Mouse (Mus musculus) CD4-positive helper T cell, adult 2 months (primary cell): ENCODE measurements around the gene Gm17655.
A peak's percentile ranks its signal among the peaks of the same experiment; 100 is the strongest.
"Not testable (repeated sequence)": the region's sequence is repeated elsewhere in the genome, so short reads cannot be mapped to it uniquely, and the experiment has no call there.

ENCODE experiments used
- DNase-seq: peaks from one replicate; pipeline ENCODE4 v3.0.0-alpha.2; 2012; ENCODE audit warnings: low read depth, missing footprints, low spot score

The Gm17655 gene

GRCm38 (mm10) chr5:110072413-110072812, at the start of gene Gm17655:
Gene Gm17655, minus strand, starts transcription at chr5:110072513.
- DNase-seq: not testable (repeated sequence)

- DNase-seq: peak; percentile 84
Measured at GRCm38 (mm10) chr5:110109991-110110441, 37.7 kb upstream of the Gm17655 start, which contains the start of gene Zfp605. Gene Zfp605, plus strand, starts transcription at chr5:110110092.

GRCm38 (mm10) chr5:110108305-110108628, 36.0 kb upstream of the Gm17655 start:
- DNase-seq: no peak

- peak; percentile 97 for DNase-seq
Measured at GRCm38 (mm10) chr5:110107581-110108304, 35.4 kb upstream of the Gm17655 start, which contains the start of gene Gtpbp6. Gene Gtpbp6, minus strand, starts transcription at chr5:110108197.

- peak; percentile 19 for DNase-seq
Measured at GRCm38 (mm10) chr5:110106901-110107564, 34.7 kb upstream of the Gm17655 start.

DNA sequence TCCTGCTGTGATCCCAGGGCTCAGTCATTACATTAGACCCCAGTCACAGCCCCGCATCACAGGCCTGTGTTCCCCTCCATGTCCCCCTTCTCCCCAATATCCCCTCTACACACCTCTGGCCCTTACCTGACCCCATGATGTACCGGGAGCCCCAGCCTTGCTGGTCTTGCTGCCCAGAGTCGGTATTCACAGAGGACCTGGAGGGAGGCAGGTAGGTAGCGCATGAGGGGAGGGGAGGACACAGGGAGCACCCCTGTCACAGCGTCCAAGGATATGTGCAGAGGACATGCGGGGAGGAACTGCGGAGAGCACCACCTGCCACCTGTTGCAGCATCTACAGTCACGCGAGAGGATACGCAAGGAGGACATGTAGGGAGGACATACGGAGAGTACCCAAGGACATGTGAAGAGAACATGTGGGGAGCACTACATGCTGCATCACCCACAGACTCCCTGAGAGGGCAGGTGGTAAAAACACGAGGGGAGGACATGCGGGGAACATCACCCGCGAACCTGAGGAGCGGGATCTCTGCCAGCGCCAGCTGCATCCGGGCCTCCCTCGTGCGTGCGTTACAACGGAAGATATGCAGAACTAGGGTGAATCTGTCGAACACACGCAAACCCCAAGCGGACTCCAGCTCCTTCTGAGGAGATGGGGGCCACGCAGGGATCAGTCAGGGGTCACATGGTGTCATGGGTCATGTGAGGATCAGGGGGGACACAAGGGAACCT, 34.0 kb upstream of the Gm17655 start:
- DNase-seq: peak; percentile 23

- no peak for DNase-seq
Measured at GRCm38 (mm10) chr5:110104616-110105380, 32.5 kb upstream of the Gm17655 start.

DNA sequence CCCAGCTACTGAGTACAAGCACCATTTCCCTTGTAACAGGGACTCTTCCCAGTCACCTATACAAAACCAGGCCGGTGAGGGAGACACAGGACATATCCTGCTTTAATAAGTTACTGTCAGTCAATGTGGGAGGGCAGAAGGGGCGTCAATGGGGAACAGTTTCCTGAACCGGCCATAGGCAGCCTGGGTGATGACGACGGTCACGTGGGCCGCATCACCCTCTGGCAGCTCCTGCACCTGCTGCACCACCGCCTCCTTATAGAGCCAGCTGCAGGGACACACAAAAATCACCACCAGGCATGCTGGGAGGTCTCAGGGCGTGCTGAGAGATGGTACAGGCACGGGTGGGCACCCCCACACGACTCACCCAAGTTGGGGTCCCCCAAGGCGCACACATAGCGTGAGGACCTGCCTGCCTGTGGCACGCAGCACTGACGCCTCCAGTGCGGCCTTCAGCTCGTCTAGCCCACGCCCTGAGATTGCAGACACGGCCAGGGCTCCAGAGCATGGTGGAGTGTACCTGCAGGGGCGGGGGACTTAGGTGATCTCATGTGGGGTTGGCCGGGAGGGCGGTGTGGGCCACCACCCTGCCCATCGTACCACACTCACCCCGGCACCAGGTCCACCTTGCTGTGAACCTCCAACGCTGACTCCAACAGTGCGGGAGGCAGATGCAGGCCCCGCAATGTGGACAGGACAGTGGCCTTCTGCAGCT, 31.7 kb upstream of the Gm17655 start:
- DNase-seq: no peak

- no peak for DNase-seq
Measured at GRCm38 (mm10) chr5:110102853-110103625, 30.7 kb upstream of the Gm17655 start.

- DNase-seq: no peak
Measured at GRCm38 (mm10) chr5:110102429-110102828, 30.1 kb upstream of the Gm17655 start.

DNA sequence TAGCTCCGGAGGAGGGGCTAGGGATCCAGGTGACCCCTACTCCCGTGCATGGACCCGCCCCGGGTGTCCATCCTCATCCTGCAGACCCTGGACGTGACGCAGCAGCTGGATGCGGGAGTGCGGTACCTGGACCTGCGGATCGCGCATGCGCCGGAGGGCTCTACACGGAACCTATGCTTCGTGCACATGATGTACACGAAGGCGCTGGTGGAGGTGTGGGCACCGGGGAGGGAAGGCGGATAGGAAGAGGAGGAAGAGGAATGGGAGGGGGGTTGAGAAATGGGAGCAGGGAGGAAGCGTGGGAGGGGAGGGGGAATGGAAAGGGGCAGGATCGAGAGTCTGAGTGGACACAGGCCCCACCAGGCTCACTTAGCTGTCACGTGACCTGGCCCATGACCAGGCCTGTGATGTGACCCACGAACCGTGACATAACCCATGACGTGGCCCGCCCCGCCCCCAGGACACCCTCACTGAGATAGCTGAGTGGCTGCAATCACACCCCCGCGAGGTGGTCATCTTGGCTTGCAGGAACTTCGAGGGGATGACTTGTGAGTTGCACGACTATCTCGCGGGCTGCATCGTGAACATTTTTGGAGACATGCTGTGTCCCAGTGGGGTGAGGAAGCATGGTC, 29.5 kb upstream of the Gm17655 start:
- peak; percentile 65 for DNase-seq

DNA sequence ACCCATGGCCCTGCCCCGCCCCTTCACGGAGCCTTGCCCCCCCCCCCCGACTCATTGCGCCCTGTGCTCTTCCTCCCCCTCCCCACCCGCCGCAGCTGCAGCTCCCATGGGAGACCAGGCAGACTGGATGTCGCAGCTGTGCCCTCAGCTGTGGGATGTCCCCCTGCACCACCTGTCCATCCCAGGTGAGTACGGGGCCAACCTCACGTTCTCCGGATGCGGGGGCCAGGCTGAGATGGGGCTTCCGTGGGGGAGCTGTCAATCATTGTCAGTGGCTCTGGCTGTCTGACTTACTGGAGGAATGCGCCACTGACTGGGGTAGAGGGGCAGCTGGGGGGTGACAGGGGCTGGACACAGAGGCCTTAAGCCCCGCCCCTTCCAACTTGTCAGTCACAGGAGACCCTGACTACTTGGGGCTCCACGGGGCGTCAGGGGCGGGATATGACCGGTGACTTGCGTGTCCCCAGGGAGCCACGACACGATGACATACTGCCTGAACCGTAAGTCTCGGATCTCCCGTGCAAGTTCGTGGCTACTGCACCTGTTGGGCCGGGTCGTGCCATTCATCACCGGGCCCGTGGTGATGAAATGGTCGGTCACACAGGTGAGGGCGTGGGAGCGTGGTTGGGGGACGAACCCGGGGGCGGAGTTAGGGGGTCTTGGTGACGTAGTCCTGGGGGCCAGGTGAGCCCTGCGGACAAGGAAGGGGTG, 28.8 kb upstream of the Gm17655 start:
- DNase-seq: peak; percentile 57

DNA sequence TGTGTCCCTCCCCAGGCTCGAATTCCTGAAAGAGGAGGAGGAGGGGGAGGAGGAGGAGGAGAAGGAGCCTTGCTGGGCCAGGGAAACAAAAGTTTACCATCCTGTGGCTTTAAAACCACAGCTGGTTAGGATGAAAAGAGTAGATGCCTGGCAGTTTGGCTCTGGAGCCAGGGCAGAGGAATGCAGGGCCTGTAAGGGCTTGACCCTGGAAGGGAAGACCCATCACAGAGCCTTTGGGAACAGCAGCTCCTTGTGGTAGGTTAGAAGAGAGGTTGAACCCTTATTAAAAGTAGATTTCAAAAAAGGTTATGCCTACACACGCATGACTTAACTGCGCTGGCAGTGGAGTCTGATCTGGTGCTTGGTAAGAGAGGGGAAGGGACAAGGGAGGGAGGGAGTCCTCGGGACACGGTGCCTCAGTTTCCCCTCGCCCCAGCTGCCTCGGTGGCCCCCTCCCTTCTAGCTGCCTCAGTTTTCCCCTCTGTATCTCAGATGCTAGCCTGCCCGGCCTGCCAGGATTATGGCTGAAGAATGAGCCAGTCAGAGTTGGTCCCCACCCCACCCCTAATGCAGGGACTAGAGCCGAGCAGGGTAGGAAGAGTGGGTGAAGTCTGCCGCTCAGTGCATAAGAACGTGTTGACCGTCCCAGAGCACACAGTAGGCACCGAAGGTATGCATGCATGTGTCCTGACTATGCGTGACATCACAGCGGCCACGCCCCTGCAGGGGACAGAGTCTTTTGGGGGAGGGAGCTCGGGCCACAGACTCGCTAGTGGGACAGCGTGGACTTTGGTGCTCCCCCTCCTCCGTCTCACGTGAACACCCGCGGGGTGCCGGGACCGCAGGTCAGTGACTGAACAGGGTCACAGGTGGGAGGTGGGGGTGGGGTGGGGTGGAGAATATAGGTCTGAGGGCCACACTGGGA, 27.6 kb upstream of the Gm17655 start, which contains the start of gene Plcxd1:
Gene Plcxd1 (plus strand): TSS at position 314 of the 925 bp plus-strand sequence.
- DNase-seq: no peak

GRCm38 (mm10) chr5:110098991-110099477, 26.7 kb upstream of the Gm17655 start:
- DNase-seq: no peak

DNA sequence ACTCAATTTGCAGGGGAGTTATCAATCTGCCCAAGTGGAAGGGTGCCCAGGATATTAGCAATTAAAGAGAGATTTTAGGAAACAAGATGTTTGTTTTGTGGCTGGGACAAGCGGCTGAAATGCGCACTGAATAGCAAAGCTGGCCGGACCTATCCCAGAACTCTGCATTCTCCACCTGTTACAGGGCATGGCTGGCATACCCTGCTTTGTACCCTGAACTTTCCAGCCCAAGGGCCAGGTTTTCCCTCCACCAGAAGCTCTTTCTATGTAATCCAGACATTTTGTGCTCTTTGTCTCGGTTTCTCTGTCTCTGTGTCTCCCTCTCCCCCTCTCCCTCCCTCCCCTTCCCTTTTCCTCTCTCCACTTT, 22.5 kb upstream of the Gm17655 start:
- no peak for DNase-seq

DNA sequence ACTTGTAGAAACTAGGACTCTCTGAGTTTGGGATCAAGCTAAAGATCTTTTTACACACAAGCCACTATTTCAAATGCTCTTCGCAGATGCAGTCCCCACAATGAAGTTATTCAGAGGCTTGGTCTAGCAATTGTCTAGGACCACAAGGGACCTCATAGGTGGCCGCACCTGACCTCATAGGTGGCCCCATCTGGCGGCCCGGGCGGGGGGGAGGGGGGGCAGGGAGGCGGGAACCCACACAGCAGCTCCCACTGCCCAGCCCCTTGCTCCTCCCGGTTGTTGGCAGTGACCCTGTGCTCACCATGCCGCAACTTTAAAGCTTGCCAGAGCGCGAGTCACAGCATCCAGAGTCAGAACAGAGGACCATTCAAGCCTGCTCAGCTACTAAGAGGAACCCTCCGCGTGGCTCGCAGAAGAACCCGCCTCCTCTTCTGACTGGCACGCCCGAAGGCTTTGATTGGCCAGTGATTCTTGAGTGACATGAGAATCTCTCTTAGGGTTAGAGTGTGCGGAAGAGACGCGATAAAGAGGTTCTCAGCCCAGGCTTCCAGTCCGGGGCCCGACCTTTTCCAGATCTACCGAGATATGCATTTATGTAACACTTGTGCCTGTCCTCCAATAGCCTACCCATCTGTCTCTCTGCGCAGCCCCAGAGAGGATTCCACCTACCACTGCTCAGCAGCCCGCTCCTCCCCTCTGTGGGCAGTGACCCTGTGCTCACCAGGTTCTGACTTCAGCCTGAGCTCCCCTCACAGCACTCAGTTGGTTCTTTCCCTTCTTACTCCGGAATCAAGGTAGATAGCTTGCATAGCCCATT, 21.9 kb upstream of the Gm17655 start, which contains the start of gene Gm35315:
Gene Gm35315 (minus strand): TSS at position 391 of the 817 bp plus-strand sequence.
- DNase-seq: peak; percentile 91

GRCm38 (mm10) chr5:110091546-110091945, 19.2 kb upstream of the Gm17655 start:
- DNase-seq: no peak
